Mouse (Mus musculus): ENCODE results near the gene Ndrg4. TPM values are rescaled to one million over a fixed set of nuclear protein-coding genes. Genes with fewer than 3 reads are reported as not detected.
"Not testable (repeated sequence)": the region's sequence is repeated elsewhere in the genome, so short reads cannot be mapped to it uniquely, and the experiment has no call there.

Gene Ndrg4
- polyA plus RNA-seq, 1 experiment from 2014 or later: 557 TPM

GRCm38 (mm10) chr8:95661575-95661974, 15.2 kb upstream of the Ndrg4 start:
- no peaks in the 10 kb centered on the region for H3K4me1 ChIP-seq
- no peak overlapping the region for H3K27ac ChIP-seq (replicated peaks)
- H3K4me2 ChIP-seq: no peak overlapping the region
- H3K9ac ChIP-seq (replicated peaks): no peak overlapping the region
- H3K27me3 ChIP-seq (replicated peaks): no peaks in the 10 kb centered on the region
- H3K9me3 ChIP-seq (replicated peaks): no peaks in the 10 kb centered on the region
- no peak for ATAC-seq (ENCODE audit: low FRiP score)
- WGBS: 87% methylated on average over 6 of the region's 6 CpGs
- H3K36me3 ChIP-seq: no peaks in the 10 kb centered on the region
- no peak overlapping the region for H3K4me3 ChIP-seq (replicated peaks)

GRCm38 (mm10) chr8:95662885-95663598, 13.7 kb upstream of the Ndrg4 start:
- Histone ChIP-seq H3K36me3 (no peaks in the 10 kb centered on the region), H3K4me3 (replicated peaks) (no peak overlapping the region), H3K9me3 (replicated peaks) (no peaks in the 10 kb centered on the region), H3K4me2 (no peak overlapping the region), H3K4me1 (no peaks in the 10 kb centered on the region), H3K27me3 (replicated peaks) (no peaks in the 10 kb centered on the region), H3K27ac (replicated peaks) (no peak overlapping the region), H3K9ac (replicated peaks) (no peak overlapping the region)
- no peak for ATAC-seq (ENCODE audit: low FRiP score)
- 89% methylated on average over 7 of the region's 7 CpGs for WGBS

- Histone ChIP-seq H3K9ac (replicated peaks) (no peak overlapping the region), H3K9me3 (replicated peaks) (no peaks in the 10 kb centered on the region), H3K27ac (replicated peaks) (no peak overlapping the region), H3K4me2 (no peak overlapping the region), H3K4me3 (replicated peaks) (no peak overlapping the region), H3K36me3 (no peaks in the 10 kb centered on the region), H3K27me3 (replicated peaks) (no peaks in the 10 kb centered on the region), H3K4me1 (no peaks in the 10 kb centered on the region)
- no peak for ATAC-seq (ENCODE audit: low FRiP score)
- WGBS: 75% methylated on average over 4 of the region's 4 CpGs
Observed at GRCm38 (mm10) chr8:95663599-95663949, 13.2 kb upstream of the Ndrg4 start.

GRCm38 (mm10) chr8:95665813-95666452, 10.8 kb upstream of the Ndrg4 start:
- H3K4me3 ChIP-seq (replicated peaks); H3K4me2 ChIP-seq; H3K36me3 ChIP-seq; H3K9ac ChIP-seq (replicated peaks); H3K27me3 ChIP-seq (replicated peaks); ATAC-seq (ENCODE audit: low FRiP score); H3K9me3 ChIP-seq (replicated peaks); H3K27ac ChIP-seq (replicated peaks); H3K4me1 ChIP-seq: not testable (repeated sequence)
- 93% methylated on average over 11 of the region's 11 CpGs for WGBS

- no peak overlapping the region for H3K4me2 ChIP-seq
- ATAC-seq (ENCODE audit: low FRiP score): no peak
- H3K27ac ChIP-seq (replicated peaks): no peak overlapping the region
- H3K9ac ChIP-seq (replicated peaks): no peak overlapping the region
- WGBS: 53% methylated on average over 8 of the region's 8 CpGs
- no peaks in the 10 kb centered on the region for H3K9me3 ChIP-seq (replicated peaks)
- 0 out of 2 replicates have a peak, but pooled peaks cover 2% of the 10 kb centered on the region for H3K27me3 ChIP-seq (replicated peaks)
- no peak overlapping the region for H3K4me3 ChIP-seq (replicated peaks)
- H3K4me1 ChIP-seq: no peaks in the 10 kb centered on the region
- H3K36me3 ChIP-seq: no peaks in the 10 kb centered on the region
Observed at GRCm38 (mm10) chr8:95668163-95668958, 8.4 kb upstream of the Ndrg4 start.

GRCm38 (mm10) chr8:95669967-95670366, 6.8 kb upstream of the Ndrg4 start:
- H3K9me3 ChIP-seq (replicated peaks): no peaks in the 10 kb centered on the region
- H3K36me3 ChIP-seq: no peaks in the 10 kb centered on the region
- 79% methylated on average over 2 of the region's 2 CpGs for WGBS

GRCm38 (mm10) chr8:95671861-95672260, 4.9 kb upstream of the Ndrg4 start:
- Histone ChIP-seq H3K27ac (replicated peaks) (no peak overlapping the region), H3K4me3 (replicated peaks) (no peak overlapping the region), H3K27me3 (replicated peaks) (0 out of 2 replicates have a peak, but pooled peaks cover 10% of the 10 kb centered on the region), H3K36me3 (no peaks in the 10 kb centered on the region), H3K4me2 (no peak overlapping the region), H3K4me1 (0 out of 2 replicates have a peak, but pooled peaks cover 4% of the 10 kb centered on the region), H3K9ac (replicated peaks) (no peak overlapping the region), H3K9me3 (replicated peaks) (no peaks in the 10 kb centered on the region)
- ATAC-seq (ENCODE audit: low FRiP score): no peak
- 85% methylated on average over 6 of the region's 6 CpGs for WGBS

More at GRCm38 (mm10) chr8:95669967-95670366, 6.8 kb upstream of the Ndrg4 start:
- ATAC-seq (ENCODE audit: low FRiP score): no peak
- no peak overlapping the region for H3K4me2 ChIP-seq
- no peak overlapping the region for H3K4me3 ChIP-seq (replicated peaks)
- H3K4me1 ChIP-seq: 0 out of 2 replicates have a peak, but pooled peaks cover 3% of the 10 kb centered on the region
- H3K9ac ChIP-seq (replicated peaks): no peak overlapping the region
- H3K27ac ChIP-seq (replicated peaks): no peak overlapping the region
- 0 out of 2 replicates have a peak, but pooled peaks cover 4% of the 10 kb centered on the region for H3K27me3 ChIP-seq (replicated peaks)

- Histone ChIP-seq H3K36me3 (no peaks in the 10 kb centered on the region), H3K27ac (replicated peaks) (no peak overlapping the region), H3K4me2 (no peak overlapping the region), H3K9ac (replicated peaks) (no peak overlapping the region), H3K9me3 (replicated peaks) (no peaks in the 10 kb centered on the region), H3K27me3 (replicated peaks) (0 out of 2 replicates have a peak, but pooled peaks cover 13% of the 10 kb centered on the region), H3K4me3 (replicated peaks) (no peak overlapping the region), H3K4me1 (0 out of 2 replicates have a peak, but pooled peaks cover 10% of the 10 kb centered on the region)
- 76% methylated on average over 5 of the region's 5 CpGs for WGBS
- no peak for ATAC-seq (ENCODE audit: low FRiP score)
Observed at GRCm38 (mm10) chr8:95672811-95673210, 4.0 kb upstream of the Ndrg4 start.

GRCm38 (mm10) chr8:95677591-95678023, 827 bp downstream of the Ndrg4 start:
- peaks cover 34% of the 10 kb centered on the region for H3K4me1 ChIP-seq
- peak; percentile 81 for ATAC-seq (ENCODE audit: low FRiP score)
- no peaks in the 10 kb centered on the region for H3K36me3 ChIP-seq
- peak overlapping the region; percentile 78 for H3K4me3 ChIP-seq (replicated peaks)
- 0 out of 2 replicates have a peak, but pooled peaks cover 13% of the 10 kb centered on the region for H3K27me3 ChIP-seq (replicated peaks)
- peak overlapping the region; percentile 79 for H3K9ac ChIP-seq (replicated peaks)
- H3K4me2 ChIP-seq: peak overlapping the region; percentile 74
- WGBS: under 1% methylated on average over 43 of the region's 48 CpGs
- peak overlapping the region; percentile 74 for H3K27ac ChIP-seq (replicated peaks)
- no peaks in the 10 kb centered on the region for H3K9me3 ChIP-seq (replicated peaks)

- peak overlapping the region; percentile 78 for H3K4me3 ChIP-seq (replicated peaks)
Observed at GRCm38 (mm10) chr8:95678024-95678611, 1.3 kb downstream of the Ndrg4 start.

GRCm38 (mm10) chr8:95688073-95688672, 11.4 kb downstream of the Ndrg4 start:
- H3K36me3 ChIP-seq: no peaks in the 10 kb centered on the region
- H3K9ac ChIP-seq (replicated peaks): no peak overlapping the region
- H3K27ac ChIP-seq (replicated peaks): no peak overlapping the region
- no peak for ATAC-seq (ENCODE audit: low FRiP score)
- no peaks in the 10 kb centered on the region for H3K27me3 ChIP-seq (replicated peaks)
- 76% methylated on average over 10 of the region's 10 CpGs for WGBS
- H3K4me3 ChIP-seq (replicated peaks): no peak overlapping the region
- 0 out of 2 replicates have a peak, but pooled peaks cover 3% of the 10 kb centered on the region for H3K4me1 ChIP-seq
- no peak overlapping the region for H3K4me2 ChIP-seq
- no peaks in the 10 kb centered on the region for H3K9me3 ChIP-seq (replicated peaks)

More at GRCm38 (mm10) chr8:95678024-95678611, 1.3 kb downstream of the Ndrg4 start:
- Histone ChIP-seq H3K4me1 (peaks cover 34% of the 10 kb centered on the region), H3K4me2 (peak overlapping the region; percentile 74), H3K27me3 (replicated peaks) (0 out of 2 replicates have a peak, but pooled peaks cover 13% of the 10 kb centered on the region), H3K9me3 (replicated peaks) (no peaks in the 10 kb centered on the region), H3K36me3 (no peaks in the 10 kb centered on the region), H3K9ac (replicated peaks) (peak overlapping the region; percentile 79), H3K27ac (replicated peaks) (peak overlapping the region; percentile 74)
- ATAC-seq (ENCODE audit: low FRiP score): peak; percentile 74
- under 1% methylated on average over 54 of the region's 70 CpGs for WGBS
